Mouse (Mus musculus) lung, adult 2 months (tissue): Measurements from ENCODE around the gene Smox.

Source experiments
- CTCF ChIP-seq: fragments of 200-500 bp; IDR thresholded peaks from 2 replicates; pipeline ENCODE4 v1.5.1; 2011; ENCODE audit warnings: mild to moderate bottlenecking, low read length, control low read depth; ENCODE audit not compliant: insufficient read depth
- POLR2A ChIP-seq: fragments of 200-500 bp; IDR thresholded peaks from 2 replicates; pipeline ENCODE4 v1.6.1; 2011; ENCODE audit warnings: low read depth, mild to moderate bottlenecking, control low read depth, low read length, borderline replicate concordance; ENCODE audit errors: extremely low read depth

GRCm38 (mm10) chr2:131478349-131478748 is 12.9 kb upstream of the Smox start:
- TF ChIP-seq CTCF = no peak
- TF ChIP-seq POLR2A = no peak
